Comparison of ENCODE assay signal across 32 mouse cellular contexts in the genomic region with DNA sequence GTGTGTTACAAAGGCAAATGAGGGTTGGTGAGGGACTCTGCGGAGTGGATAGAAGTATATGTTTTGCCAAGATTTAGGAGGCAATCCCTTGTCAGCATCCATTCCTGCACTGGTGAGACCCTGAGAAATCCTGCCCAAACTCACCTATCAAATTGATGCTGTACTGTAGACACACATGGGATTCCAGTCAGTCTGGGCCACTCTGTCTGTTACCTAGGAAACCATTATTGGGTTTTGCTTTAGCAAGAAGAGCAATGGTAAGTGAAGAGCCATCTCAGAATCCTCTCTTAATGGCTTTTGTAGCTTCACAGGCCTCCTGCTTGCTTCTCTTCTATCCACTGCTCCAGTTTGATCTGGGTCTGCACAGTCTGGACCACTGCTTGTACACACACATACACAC.
DNase-seq lines count a peak whose midpoint lies in the region; ATAC-seq lines count a peak whose summit lies in the region.
"Had no signal": no experiment of that assay in that cellular context is flagged by ENCODE, and none has a peak within 500 bp of the region (broad histone marks: within the 10 kb centered on the region; RNA-seq: fewer than 3 reads in every experiment).

No protein-coding gene starts in this region.

- 98% methylated on average over 1 of the region's 1 CpGs for WGBS in midbrain, embryonic 11.5 days
- 92% methylated on average over 1 of the region's 1 CpGs for WGBS in midbrain, embryonic 10.5 days
- 90% methylated on average over 1 of the region's 1 CpGs for WGBS in hindbrain, embryonic 16.5 days
- 82% methylated on average over 1 of the region's 1 CpGs for WGBS in midbrain, embryonic 13.5 days
- WGBS in kidney, embryonic 16.5 days: 93% methylated on average over 1 of the region's 1 CpGs

- H3K9me3 ChIP-seq in midbrain, embryonic 11.5 days (ENCODE audit: control insufficient read depth, low read length): no peaks in the 10 kb centered on the region
- no peaks in the 10 kb centered on the region for H3K9me3 ChIP-seq in midbrain, embryonic 10.5 days (replicated peaks)
- H3K9me3 ChIP-seq in hindbrain, embryonic 16.5 days (ENCODE audit: control insufficient read depth, low read length): no peaks in the 10 kb centered on the region
- H3K9me3 ChIP-seq in midbrain, embryonic 13.5 days: no peaks in the 10 kb centered on the region
- H3K9me3 ChIP-seq in kidney, embryonic 16.5 days (ENCODE audit: low read length): no peaks in the 10 kb centered on the region
- H3K9me3 ChIP-seq: embryonic facial prominence, embryonic 10.5 days; embryonic facial prominence, embryonic 15.5 days; forebrain, embryonic 13.5 days; heart, embryonic 12.5 days; intestine, embryonic 15.5 days; liver, embryonic 13.5 days; megakaryocyte, embryonic 14.5 days had no signal

- H3K4me3 ChIP-seq in midbrain, embryonic 11.5 days (ENCODE audit: low read depth, low read length): no peak overlapping the region
- no peak overlapping the region for H3K4me3 ChIP-seq in midbrain, embryonic 10.5 days
- H3K4me3 ChIP-seq in hindbrain, embryonic 16.5 days (ENCODE audit: low read length): no peak overlapping the region
- H3K4me3 ChIP-seq in midbrain, embryonic 13.5 days (replicated peaks): no peak overlapping the region
- H3K4me3 ChIP-seq in kidney, embryonic 16.5 days (ENCODE audit: low read length): no peak overlapping the region
- H3K4me3 ChIP-seq: embryonic facial prominence, embryonic 10.5 days; embryonic facial prominence, embryonic 15.5 days; forebrain, embryonic 13.5 days; gastrocnemius, adult 2 months; heart, adult 2 months; heart, embryonic 12.5 days; intestine, embryonic 15.5 days; liver, embryonic 13.5 days; megakaryocyte, embryonic 14.5 days had no signal

- no peak for ATAC-seq in midbrain, embryonic 11.5 days (ENCODE audit: low FRiP score)
- ATAC-seq in hindbrain, embryonic 16.5 days: peak; percentile 27
- peak; percentile 66; the same call in 1 of the 2 replicates for ATAC-seq in midbrain, embryonic 13.5 days
- ATAC-seq in erythroblast, adult 5-6 weeks (replicated peaks; ENCODE audit: low FRiP score, poor library complexity, severe bottlenecking): no peak
- no peak for ATAC-seq in kidney, embryonic 16.5 days (ENCODE audit: low FRiP score, low TSS enrichment)
- ATAC-seq: forebrain, embryonic 13.5 days; intestine, embryonic 15.5 days; lung, postnatal 0 days had no signal

- peak; percentile 74 for DNase-seq in midbrain, embryonic 11.5 days (ENCODE audit: low spot score, missing footprints)
- no peak for DNase-seq in midbrain, embryonic 10.5 days (ENCODE audit: low spot score)
- DNase-seq: adrenal gland, postnatal 36 days; B cell, adult 2 months; cerebellum, adult 2 months; cerebellum, postnatal 14 days; gastrocnemius, adult 2 months; gastrocnemius, postnatal 36 days; heart, adult 2 months; heart, postnatal 4 days; kidney, adult 2 months; kidney, postnatal 10 days; layer of hippocampus, postnatal 36 days; left cerebral cortex, postnatal 4 days; liver, embryonic 13.5 days; lung, adult 18-20 months; lung, postnatal 4 days; right cerebral cortex, adult 18-20 months; spleen, adult 18-20 months; thymus, adult 2 months; thymus, postnatal 4 days had no signal

- no peak overlapping the region for H3K9ac ChIP-seq in midbrain, embryonic 11.5 days (ENCODE audit: low read length)
- no peak overlapping the region for H3K9ac ChIP-seq in hindbrain, embryonic 16.5 days (ENCODE audit: low read depth, low read length)
- H3K9ac ChIP-seq in midbrain, embryonic 13.5 days (replicated peaks): no peak overlapping the region
- no peak overlapping the region for H3K9ac ChIP-seq in kidney, embryonic 16.5 days (replicated peaks; ENCODE audit: low read length)
- H3K9ac ChIP-seq: embryonic facial prominence, embryonic 15.5 days; forebrain, embryonic 13.5 days; heart, embryonic 12.5 days; intestine, embryonic 15.5 days; liver, embryonic 13.5 days had no signal

- no peaks in the 10 kb centered on the region for H3K4me1 ChIP-seq in midbrain, embryonic 11.5 days (ENCODE audit: control insufficient read depth, insufficient read depth, low read length)
- peaks cover 5% of the 10 kb centered on the region; the same call in 1 of the 2 replicates for H3K4me1 ChIP-seq in midbrain, embryonic 10.5 days
- no peaks in the 10 kb centered on the region for H3K4me1 ChIP-seq in hindbrain, embryonic 16.5 days (ENCODE audit: control insufficient read depth, insufficient read depth, low read depth, low read length)
- H3K4me1 ChIP-seq in midbrain, embryonic 13.5 days (replicated peaks): peaks cover 12% of the 10 kb centered on the region; the same call in 1 of the 2 replicates
- H3K4me1 ChIP-seq in kidney, embryonic 16.5 days (ENCODE audit: insufficient read depth, low read length): no peaks in the 10 kb centered on the region
- H3K4me1 ChIP-seq: embryonic facial prominence, embryonic 15.5 days; forebrain, embryonic 13.5 days; heart, embryonic 12.5 days; intestine, embryonic 15.5 days had no signal

- no peak overlapping the region for H3K27ac ChIP-seq in midbrain, embryonic 11.5 days (ENCODE audit: low read depth, low read length)
- no peak overlapping the region for H3K27ac ChIP-seq in midbrain, embryonic 10.5 days (replicated peaks)
- H3K27ac ChIP-seq in hindbrain, embryonic 16.5 days (ENCODE audit: low read depth, low read length): no peak overlapping the region
- H3K27ac ChIP-seq in midbrain, embryonic 13.5 days: peak overlapping the region; percentile 63
- H3K27ac ChIP-seq in kidney, embryonic 16.5 days (ENCODE audit: low read length): no peak overlapping the region
- H3K27ac ChIP-seq: embryonic facial prominence, embryonic 10.5 days; embryonic facial prominence, embryonic 15.5 days; forebrain, embryonic 13.5 days; gastrocnemius, adult 2 months; heart, adult 2 months; intestine, embryonic 15.5 days; liver, embryonic 13.5 days had no signal

- H3K36me3 ChIP-seq in midbrain, embryonic 11.5 days (ENCODE audit: control insufficient read depth, insufficient read depth, low read length): no peaks in the 10 kb centered on the region
- no peaks in the 10 kb centered on the region for H3K36me3 ChIP-seq in midbrain, embryonic 10.5 days
- H3K36me3 ChIP-seq in hindbrain, embryonic 16.5 days (ENCODE audit: control insufficient read depth, insufficient read depth, low read length): no peaks in the 10 kb centered on the region
- no peaks in the 10 kb centered on the region for H3K36me3 ChIP-seq in midbrain, embryonic 13.5 days
- no peaks in the 10 kb centered on the region for H3K36me3 ChIP-seq in kidney, embryonic 16.5 days (ENCODE audit: insufficient read depth, low read length)
- H3K36me3 ChIP-seq: embryonic facial prominence, embryonic 10.5 days; embryonic facial prominence, embryonic 15.5 days; heart, embryonic 12.5 days; intestine, embryonic 15.5 days; liver, embryonic 13.5 days had no signal

- H3K27me3 ChIP-seq in midbrain, embryonic 11.5 days (ENCODE audit: control insufficient read depth, insufficient read depth, low read length): no peaks in the 10 kb centered on the region
- no peaks in the 10 kb centered on the region for H3K27me3 ChIP-seq in midbrain, embryonic 10.5 days (ENCODE audit: low read depth, poor library complexity, severe bottlenecking)
- H3K27me3 ChIP-seq in hindbrain, embryonic 16.5 days (replicated peaks; ENCODE audit: control insufficient read depth, insufficient read depth, low read length): no peaks in the 10 kb centered on the region
- H3K27me3 ChIP-seq in midbrain, embryonic 13.5 days: no peaks in the 10 kb centered on the region
- no peaks in the 10 kb centered on the region for H3K27me3 ChIP-seq in kidney, embryonic 16.5 days (ENCODE audit: insufficient read depth, low read length)
- H3K27me3 ChIP-seq: embryonic facial prominence, embryonic 15.5 days; forebrain, embryonic 13.5 days; heart, embryonic 12.5 days; intestine, embryonic 15.5 days; liver, embryonic 13.5 days had no signal

- H3K4me2 ChIP-seq in midbrain, embryonic 11.5 days: no peak overlapping the region
- H3K4me2 ChIP-seq in hindbrain, embryonic 16.5 days (ENCODE audit: low read length): no peak overlapping the region
- H3K4me2 ChIP-seq in midbrain, embryonic 13.5 days (replicated peaks): no peak overlapping the region
- no peak overlapping the region for H3K4me2 ChIP-seq in kidney, embryonic 16.5 days (replicated peaks; ENCODE audit: low read depth, low read length)
- H3K4me2 ChIP-seq: embryonic facial prominence, embryonic 15.5 days; forebrain, embryonic 13.5 days; heart, embryonic 12.5 days; intestine, embryonic 15.5 days; liver, embryonic 13.5 days had no signal

Comparison
In these comparisons a context has a peak if more than half of its experiments do, and no peak if none do; other contexts are left out.
1. ATAC-seq: peak in hindbrain, embryonic 16.5 days (single experiment) and midbrain, embryonic 13.5 days (single experiment); none in midbrain, embryonic 11.5 days (single experiment), erythroblast, adult 5-6 weeks (single experiment) and kidney, embryonic 16.5 days (single experiment).